Mouse (Mus musculus): ENCODE measurements at regions not wholly inside any gene's neighbourhood (a gene's known extent, or its start where the extent isn't known, plus 50 kb on each side); places are given as distances from the start of the nearest gene placed in this dataset.

DNA sequence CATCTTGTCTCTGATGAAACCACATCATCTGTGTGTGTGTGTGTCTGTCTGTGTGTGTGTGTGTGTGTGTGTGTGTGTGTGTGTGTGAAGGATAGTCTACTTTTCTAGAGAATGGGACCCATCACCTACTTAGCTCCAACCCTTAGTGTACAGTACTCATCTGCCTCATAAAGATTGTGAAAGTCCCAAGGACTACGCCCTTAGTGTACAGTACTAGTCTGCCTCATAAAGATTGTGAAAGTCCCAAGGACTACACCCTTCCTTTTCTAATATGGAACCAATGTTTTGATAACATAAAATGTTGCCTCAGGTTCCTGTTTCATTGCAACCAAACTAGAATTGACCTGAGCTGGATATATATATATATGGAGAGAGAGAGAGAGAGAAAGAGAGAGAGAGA is 323.9 kb upstream of the Rnaseh2b start:
- DNase-seq (ENCODE audit: low spot score) (no peak), ATAC-seq (ENCODE audit: extremely low read depth, insufficient number of reproducible peaks, low FRiP score, poor library complexity, severe bottlenecking) (no peak)
- TF ChIP-seq CTCF (IDR thresholded peaks at IDR 0.05; ENCODE audit: low read depth, low read length) (no peak), GATA2 (IDR thresholded peaks at IDR 0.05; ENCODE audit: borderline replicate concordance, low read depth, low read length) (no peak), TAL1 (conservative IDR thresholded peaks at IDR 0.05; ENCODE audit: low read depth, low read length) (no peak), GATA1 (IDR thresholded peaks at IDR 0.05; ENCODE audit: borderline replicate concordance, low read length) (no peak), POLR2AphosphoS5 (IDR thresholded peaks at IDR 0.05; ENCODE audit: insufficient replicate concordance, low read depth, low read length) (no peak)
- no peaks in the 10 kb centered on the region for H3K36me3 ChIP-seq (replicated peaks)
- H3K4me1 ChIP-seq (ENCODE audit: insufficient read depth, low read depth, low read length): peaks cover 9% of the 10 kb centered on the region
- H3K9me3 ChIP-seq (replicated peaks): no peaks in the 10 kb centered on the region
- H3K4me3 ChIP-seq (ENCODE audit: low read depth, low read length): no peak overlapping the region
- H3K27me3 ChIP-seq (ENCODE audit: insufficient read depth, low read length): peaks cover 6% of the 10 kb centered on the region

DNA sequence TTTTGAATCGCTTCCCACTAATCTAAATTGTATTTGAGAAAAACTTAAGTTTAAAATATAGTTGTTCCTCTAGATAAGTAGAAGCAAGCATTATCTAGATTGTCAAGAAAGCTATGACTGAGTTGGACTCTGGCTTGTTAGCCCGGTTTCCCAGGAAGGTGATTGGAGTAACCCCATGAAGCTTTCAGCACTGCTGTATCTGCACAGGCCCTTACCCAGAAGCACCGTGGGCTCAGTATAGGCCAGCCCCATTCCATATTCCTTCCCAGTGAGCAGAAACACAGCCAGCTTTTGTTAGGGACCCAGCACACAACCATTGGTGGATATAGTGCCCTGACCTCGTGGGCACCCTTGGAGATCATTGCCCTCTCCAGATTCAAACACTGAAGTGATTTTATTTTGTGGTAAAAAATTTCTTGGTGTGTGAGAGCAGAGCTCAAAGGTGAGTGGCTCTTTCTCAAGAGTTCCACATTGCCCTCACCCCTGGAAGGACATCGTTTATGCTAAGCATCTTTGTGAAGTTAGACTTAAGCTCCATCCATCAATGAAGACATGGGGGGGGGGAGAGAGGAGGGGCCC is 323.3 kb upstream of the Rnaseh2b start:
- peaks cover 6% of the 10 kb centered on the region for H3K27me3 ChIP-seq (ENCODE audit: insufficient read depth, low read length)
- H3K36me3 ChIP-seq (replicated peaks): no peaks in the 10 kb centered on the region
- H3K9me3 ChIP-seq (replicated peaks): no peaks in the 10 kb centered on the region
- ATAC-seq (ENCODE audit: extremely low read depth, insufficient number of reproducible peaks, low FRiP score, poor library complexity, severe bottlenecking): no peak
- TF ChIP-seq TAL1 (conservative IDR thresholded peaks at IDR 0.05; ENCODE audit: low read depth, low read length) (no peak), GATA1 (IDR thresholded peaks at IDR 0.05; ENCODE audit: borderline replicate concordance, low read length) (no peak), CTCF (IDR thresholded peaks at IDR 0.05; ENCODE audit: low read depth, low read length) (no peak), POLR2AphosphoS5 (IDR thresholded peaks at IDR 0.05; ENCODE audit: insufficient replicate concordance, low read depth, low read length) (no peak), GATA2 (IDR thresholded peaks at IDR 0.05; ENCODE audit: borderline replicate concordance, low read depth, low read length) (no peak)
- DNase-seq (ENCODE audit: low spot score): no peak
- peaks cover 9% of the 10 kb centered on the region for H3K4me1 ChIP-seq (ENCODE audit: insufficient read depth, low read depth, low read length)
- no peak overlapping the region for H3K4me3 ChIP-seq (ENCODE audit: low read depth, low read length)

DNA sequence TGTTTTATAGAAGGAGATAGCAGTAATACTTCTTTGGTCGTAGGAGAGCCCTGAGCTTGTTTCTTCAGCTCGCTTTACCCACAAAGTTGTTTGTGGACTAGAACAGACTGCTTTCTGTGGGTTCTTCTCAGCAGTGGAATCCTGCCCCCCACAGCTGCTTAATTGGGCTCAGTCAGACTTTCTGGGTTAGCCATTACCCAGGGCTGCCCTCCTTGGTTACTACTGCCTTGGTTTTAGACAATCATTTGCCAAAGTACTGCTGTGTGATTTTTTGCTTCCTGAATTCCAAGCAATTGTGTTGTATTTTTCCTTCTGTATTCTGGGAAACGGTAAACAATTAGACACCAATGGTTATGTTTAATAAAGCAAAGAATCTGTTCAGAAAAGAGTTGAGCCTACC is 321.8 kb upstream of the Rnaseh2b start:
- TF ChIP-seq GATA1 (IDR thresholded peaks at IDR 0.05; ENCODE audit: borderline replicate concordance, low read length): no peak
- TF ChIP-seq TAL1 (conservative IDR thresholded peaks at IDR 0.05; ENCODE audit: low read depth, low read length): no peak
- no peak for TF ChIP-seq POLR2AphosphoS5 (IDR thresholded peaks at IDR 0.05; ENCODE audit: insufficient replicate concordance, low read depth, low read length)
- no peak for TF ChIP-seq CTCF (IDR thresholded peaks at IDR 0.05; ENCODE audit: low read depth, low read length)
- no peak for TF ChIP-seq GATA2 (IDR thresholded peaks at IDR 0.05; ENCODE audit: borderline replicate concordance, low read depth, low read length)
- peaks cover 6% of the 10 kb centered on the region for H3K27me3 ChIP-seq (ENCODE audit: insufficient read depth, low read length)
- peaks cover 9% of the 10 kb centered on the region for H3K4me1 ChIP-seq (ENCODE audit: insufficient read depth, low read depth, low read length)
- ATAC-seq (ENCODE audit: extremely low read depth, insufficient number of reproducible peaks, low FRiP score, poor library complexity, severe bottlenecking) (no peak), DNase-seq (ENCODE audit: low spot score) (no peak)
- H3K4me3 ChIP-seq (ENCODE audit: low read depth, low read length): no peak overlapping the region
- no peaks in the 10 kb centered on the region for H3K36me3 ChIP-seq (replicated peaks)
- H3K9me3 ChIP-seq (replicated peaks): no peaks in the 10 kb centered on the region

DNA sequence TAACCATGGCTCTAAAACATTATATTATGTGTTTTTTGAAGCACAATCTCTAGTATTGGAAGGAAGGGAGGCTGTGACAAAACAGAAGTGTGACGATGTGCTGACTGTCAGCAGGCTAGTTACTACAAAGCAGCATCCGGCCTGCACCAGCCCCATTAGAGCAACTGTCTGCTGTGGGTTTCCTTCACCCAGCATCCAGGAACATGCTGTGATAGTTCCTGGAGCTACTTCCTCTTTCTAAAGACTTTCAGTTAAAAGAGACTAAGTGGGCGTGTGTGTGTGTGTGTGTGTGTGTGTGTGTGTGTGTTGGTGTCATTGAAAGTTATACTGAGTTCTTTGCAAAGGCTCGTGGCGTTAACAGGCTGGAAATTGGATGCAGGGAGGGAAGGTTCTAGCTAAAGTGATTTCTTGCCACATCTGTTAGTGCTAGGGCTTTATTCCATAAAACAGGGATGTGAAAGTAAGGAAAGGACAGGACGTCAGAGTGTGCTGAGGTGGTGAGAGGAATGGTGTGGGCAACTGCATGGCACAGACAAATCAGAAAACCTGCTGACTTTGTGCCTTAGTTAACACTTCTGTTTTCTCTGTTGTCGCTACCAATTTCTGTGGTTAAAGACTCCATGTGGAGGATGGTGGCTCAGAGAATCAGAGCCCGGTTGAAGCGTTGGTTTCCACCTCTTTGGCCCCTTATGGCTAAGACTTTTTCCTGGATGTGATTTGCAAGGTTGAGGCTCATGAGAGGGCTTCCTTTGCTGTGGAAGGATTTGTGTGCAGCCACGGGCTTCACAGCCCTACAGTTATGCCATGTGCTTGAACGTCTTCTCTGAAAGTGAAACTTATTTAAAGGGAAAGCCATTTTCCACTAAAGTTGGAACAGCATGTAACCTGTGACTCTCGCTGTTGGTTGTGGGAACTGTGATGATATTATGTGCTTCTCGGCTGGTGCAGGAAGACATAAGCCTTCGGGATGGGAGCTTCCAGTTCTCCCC is 321.0 kb upstream of the Rnaseh2b start:
- TF ChIP-seq GATA1 (IDR thresholded peaks at IDR 0.05; ENCODE audit: borderline replicate concordance, low read length): no peak
- no peak for TF ChIP-seq TAL1 (conservative IDR thresholded peaks at IDR 0.05; ENCODE audit: low read depth, low read length)
- TF ChIP-seq CTCF (IDR thresholded peaks at IDR 0.05; ENCODE audit: low read depth, low read length): no peak
- TF ChIP-seq POLR2AphosphoS5 (IDR thresholded peaks at IDR 0.05; ENCODE audit: insufficient replicate concordance, low read depth, low read length): no peak
- TF ChIP-seq GATA2 (IDR thresholded peaks at IDR 0.05; ENCODE audit: borderline replicate concordance, low read depth, low read length): no peak
- H3K27me3 ChIP-seq (ENCODE audit: insufficient read depth, low read length): peaks cover 3% of the 10 kb centered on the region
- no peaks in the 10 kb centered on the region for H3K9me3 ChIP-seq (replicated peaks)
- H3K4me3 ChIP-seq (ENCODE audit: low read depth, low read length): no peak overlapping the region
- ATAC-seq (ENCODE audit: extremely low read depth, insufficient number of reproducible peaks, low FRiP score, poor library complexity, severe bottlenecking) (peak; percentile 75), DNase-seq (ENCODE audit: low spot score) (peak; percentile 35)
- H3K36me3 ChIP-seq (replicated peaks): no peaks in the 10 kb centered on the region
- H3K4me1 ChIP-seq (ENCODE audit: insufficient read depth, low read depth, low read length): peaks cover 9% of the 10 kb centered on the region

DNA sequence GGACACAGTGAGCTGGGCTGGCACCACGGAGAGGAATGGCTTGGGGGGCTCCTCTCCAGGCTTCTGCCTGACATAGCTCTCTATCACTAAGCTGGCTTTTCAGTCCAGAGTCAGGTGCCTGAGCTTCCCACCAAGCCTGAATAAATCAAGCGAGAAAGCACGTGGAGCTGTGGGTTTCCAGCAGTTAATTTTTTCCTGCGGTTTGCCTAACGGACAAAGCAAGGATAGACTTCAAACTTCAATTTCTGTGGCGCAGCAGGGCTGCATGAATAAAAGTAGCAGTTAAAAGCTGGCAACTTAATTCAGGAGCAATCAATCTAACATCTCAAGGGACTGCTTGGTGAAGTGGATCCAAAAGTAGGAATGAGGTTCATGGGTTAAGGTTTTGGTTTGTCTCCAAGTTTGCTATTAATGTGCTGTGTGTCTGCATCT is 317.1 kb upstream of the Rnaseh2b start:
- Histone ChIP-seq H3K4me3 (ENCODE audit: low read depth, low read length) (no peak overlapping the region), H3K27me3 (ENCODE audit: insufficient read depth, low read length) (no peaks in the 10 kb centered on the region; the same call in 1 of the 2 replicates), H3K9me3 (replicated peaks) (no peaks in the 10 kb centered on the region), H3K36me3 (replicated peaks) (no peaks in the 10 kb centered on the region), H3K4me1 (ENCODE audit: insufficient read depth, low read depth, low read length) (peaks cover 9% of the 10 kb centered on the region)
- no peak for ATAC-seq (ENCODE audit: extremely low read depth, insufficient number of reproducible peaks, low FRiP score, poor library complexity, severe bottlenecking)
- DNase-seq (ENCODE audit: low spot score): no peak
- no peak for TF ChIP-seq POLR2AphosphoS5 (IDR thresholded peaks at IDR 0.05; ENCODE audit: insufficient replicate concordance, low read depth, low read length)
- no peak for TF ChIP-seq CTCF (IDR thresholded peaks at IDR 0.05; ENCODE audit: low read depth, low read length)
- TF ChIP-seq GATA2 (IDR thresholded peaks at IDR 0.05; ENCODE audit: borderline replicate concordance, low read depth, low read length): no peak
- TF ChIP-seq GATA1 (IDR thresholded peaks at IDR 0.05; ENCODE audit: borderline replicate concordance, low read length): no peak
- TF ChIP-seq TAL1 (conservative IDR thresholded peaks at IDR 0.05; ENCODE audit: low read depth, low read length): no peak

DNA sequence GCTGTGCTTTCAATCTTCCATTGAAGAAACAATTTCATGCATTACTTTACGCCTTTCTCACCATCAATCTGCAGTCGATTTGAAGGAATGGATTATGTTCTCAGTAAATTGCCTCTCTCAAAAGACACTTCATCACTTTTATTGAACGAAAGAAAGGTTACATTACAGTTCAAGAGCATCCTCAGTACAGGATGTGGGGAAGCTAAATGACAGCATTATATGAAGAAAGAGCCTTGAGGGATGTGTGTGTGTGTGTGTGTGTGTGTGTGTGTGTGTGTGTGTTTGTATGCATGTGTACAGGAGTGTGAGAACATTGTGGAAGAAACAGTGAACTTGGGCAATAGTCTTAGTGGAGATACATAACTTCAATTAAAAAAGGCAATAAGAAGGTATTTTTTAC is 311.8 kb upstream of the Rnaseh2b start:
- Histone ChIP-seq H3K4me3 (ENCODE audit: low read depth, low read length) (no peak overlapping the region), H3K36me3 (replicated peaks) (no peaks in the 10 kb centered on the region), H3K9me3 (replicated peaks) (no peaks in the 10 kb centered on the region), H3K4me1 (ENCODE audit: insufficient read depth, low read depth, low read length) (no peaks in the 10 kb centered on the region), H3K27me3 (ENCODE audit: insufficient read depth, low read length) (peaks cover 4% of the 10 kb centered on the region; the same call in 1 of the 2 replicates)
- TF ChIP-seq CTCF (IDR thresholded peaks at IDR 0.05; ENCODE audit: low read depth, low read length) (no peak), POLR2AphosphoS5 (IDR thresholded peaks at IDR 0.05; ENCODE audit: insufficient replicate concordance, low read depth, low read length) (no peak), GATA1 (IDR thresholded peaks at IDR 0.05; ENCODE audit: borderline replicate concordance, low read length) (no peak), TAL1 (conservative IDR thresholded peaks at IDR 0.05; ENCODE audit: low read depth, low read length) (no peak), GATA2 (IDR thresholded peaks at IDR 0.05; ENCODE audit: borderline replicate concordance, low read depth, low read length) (no peak)
- DNase-seq (ENCODE audit: low spot score) (no peak), ATAC-seq (ENCODE audit: extremely low read depth, insufficient number of reproducible peaks, low FRiP score, poor library complexity, severe bottlenecking) (no peak)

Measured in G1E (cell line).